In the genomic region with DNA sequence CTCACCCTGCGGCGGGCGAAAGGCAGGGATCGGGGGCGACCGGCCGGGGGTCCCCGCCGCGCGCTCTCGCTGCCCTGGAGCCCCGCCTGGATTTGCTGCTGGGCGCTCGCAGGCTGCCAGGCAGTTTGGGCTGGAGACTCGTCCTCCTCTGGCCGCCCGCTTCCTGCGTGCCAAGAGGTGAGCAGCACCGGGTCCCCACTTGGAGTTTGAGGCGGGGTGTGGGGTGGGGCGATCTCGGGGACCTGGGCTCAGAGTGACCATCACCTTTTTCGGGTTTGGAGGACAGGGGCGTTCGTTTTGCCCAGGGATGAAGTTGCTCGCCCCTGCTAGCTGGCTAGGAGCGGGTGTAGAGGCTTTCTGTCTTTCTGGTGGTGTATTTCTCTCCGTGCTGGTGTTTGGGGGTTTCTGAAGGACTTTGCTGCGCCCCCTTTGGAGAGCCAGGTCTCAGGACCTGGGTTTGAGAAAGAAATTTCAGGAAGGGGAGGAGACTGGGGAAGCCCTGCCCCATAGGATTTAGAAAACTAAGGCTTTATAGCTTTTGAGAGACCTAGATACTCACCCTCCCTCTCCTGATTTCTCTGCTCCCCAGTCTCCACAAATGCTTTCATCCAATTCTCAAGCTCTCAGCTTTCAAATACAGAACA, we compare ENCODE assay signal across 8 mouse cellular contexts. TPM values are rescaled to one million over a fixed set of nuclear protein-coding genes. Genes with fewer than 3 reads are reported as not detected.
DNase-seq lines count a peak whose midpoint lies in the region; ATAC-seq lines count a peak whose summit lies in the region.

No protein-coding gene starts in this region.

- H3K4me3 ChIP-seq in heart, embryonic 11.5 days (ENCODE audit: low read depth, low read length), result peak overlapping the region; percentile 59
- peak overlapping the region; percentile 79 for H3K4me3 ChIP-seq in hindbrain, embryonic 16.5 days (ENCODE audit: low read length)
- peak overlapping the region; percentile 51 for H3K4me3 ChIP-seq in midbrain, embryonic 11.5 days (ENCODE audit: low read depth, low read length)

- peak overlapping the region; percentile 54 for H3K9ac ChIP-seq in heart, embryonic 11.5 days (ENCODE audit: low read depth, low read length)
- peak overlapping the region; percentile 90 for H3K9ac ChIP-seq in hindbrain, embryonic 16.5 days (ENCODE audit: low read depth, low read length)
- H3K9ac ChIP-seq in midbrain, embryonic 11.5 days (ENCODE audit: low read length), result peak overlapping the region; percentile 61

- peak overlapping the region; percentile 68 for H3K4me2 ChIP-seq in heart, embryonic 11.5 days
- H3K4me2 ChIP-seq in hindbrain, embryonic 16.5 days (ENCODE audit: low read length), result peak overlapping the region; percentile 84
- peak overlapping the region; percentile 67 for H3K4me2 ChIP-seq in midbrain, embryonic 11.5 days

- H3K9me3 ChIP-seq in heart, embryonic 11.5 days (replicated peaks; ENCODE audit: control insufficient read depth, low read length), result no peaks in the 10 kb centered on the region; the same call in 1 of the 2 replicates
- no peaks in the 10 kb centered on the region for H3K9me3 ChIP-seq in hindbrain, embryonic 16.5 days (ENCODE audit: control insufficient read depth, low read length)
- no peaks in the 10 kb centered on the region for H3K9me3 ChIP-seq in midbrain, embryonic 11.5 days (ENCODE audit: control insufficient read depth, low read length)

- H3K4me1 ChIP-seq in heart, embryonic 11.5 days (ENCODE audit: control insufficient read depth, insufficient read depth, low read length), result no peaks in the 10 kb centered on the region
- peaks cover 10% of the 10 kb centered on the region for H3K4me1 ChIP-seq in hindbrain, embryonic 16.5 days (ENCODE audit: control insufficient read depth, insufficient read depth, low read depth, low read length)
- H3K4me1 ChIP-seq in midbrain, embryonic 11.5 days (ENCODE audit: control insufficient read depth, insufficient read depth, low read length), result no peaks in the 10 kb centered on the region

- H3K27ac ChIP-seq in heart, embryonic 11.5 days (ENCODE audit: low read depth, low read length), result no peak overlapping the region
- H3K27ac ChIP-seq in hindbrain, embryonic 16.5 days (ENCODE audit: low read depth, low read length), result peak overlapping the region; percentile 97
- peak overlapping the region; percentile 60 for H3K27ac ChIP-seq in midbrain, embryonic 11.5 days (ENCODE audit: low read depth, low read length)

- WGBS in heart, embryonic 11.5 days (ENCODE audit: insufficient replicate concordance), result under 1% methylated on average over 26 of the region's 30 CpGs
- WGBS in hindbrain, embryonic 16.5 days, result 0% methylated on average over 23 of the region's 30 CpGs
- 1% methylated on average over 30 of the region's 30 CpGs for WGBS in midbrain, embryonic 11.5 days

- H3K36me3 ChIP-seq in heart, embryonic 11.5 days (ENCODE audit: control insufficient read depth, insufficient read depth, low read length), result no peaks in the 10 kb centered on the region
- H3K36me3 ChIP-seq in hindbrain, embryonic 16.5 days (ENCODE audit: control insufficient read depth, insufficient read depth, low read length), result no peaks in the 10 kb centered on the region
- H3K36me3 ChIP-seq in midbrain, embryonic 11.5 days (ENCODE audit: control insufficient read depth, insufficient read depth, low read length), result no peaks in the 10 kb centered on the region

- intact Hi-C loops in gastrocnemius, postnatal 36 days (cut with DNase I), result no loop called here

- ATAC-seq in heart, embryonic 11.5 days (replicated peaks; ENCODE audit: insufficient number of reproducible peaks, low FRiP score, low TSS enrichment), result peak; percentile 56
- ATAC-seq in hindbrain, embryonic 16.5 days, result no peak
- peak; percentile 84 for ATAC-seq in midbrain, embryonic 11.5 days (ENCODE audit: low FRiP score)

- peaks cover 3% of the 10 kb centered on the region; the same call in 1 of the 2 replicates for H3K27me3 ChIP-seq in heart, embryonic 11.5 days (ENCODE audit: control insufficient read depth, insufficient read depth, low read length)
- H3K27me3 ChIP-seq in hindbrain, embryonic 16.5 days (replicated peaks; ENCODE audit: control insufficient read depth, insufficient read depth, low read length), result no peaks in the 10 kb centered on the region
- H3K27me3 ChIP-seq in midbrain, embryonic 11.5 days (ENCODE audit: control insufficient read depth, insufficient read depth, low read length), result no peaks in the 10 kb centered on the region

- DNase-seq in heart, adult 8-10 months (ENCODE audit: low spot score), result no peak
- DNase-seq in B cell, adult 2 months, result peak; percentile 17 to 28
- DNase-seq in embryo, embryonic 11 days, result peak; percentile 61
- peak; percentile 97 for DNase-seq in midbrain, embryonic 11.5 days (ENCODE audit: low spot score, missing footprints)
- DNase-seq in natural killer cell, adult 2 months (ENCODE audit: low spot score in 2 of 2), result no peak
- no peak for DNase-seq in gastrocnemius, postnatal 36 days

RNA-seq across cellular contexts. Expression of gene 9330182L06Rik, which starts 0.5 kb away (rescaled TPM):
- 1.9 and 2.4 TPM in 2 replicates for polyA plus RNA-seq in heart, embryonic 11.5 days (2014; fragmentation: Nextera tagmentation; extraction: Ambion mirVana)
- under 1 TPM; 0.14 to 0.35 (median 0.28) TPM for total RNA-seq in heart, adult 8-10 months (2022)
- 21.6 and 27.2 TPM in 2 replicates for polyA plus RNA-seq in hindbrain, embryonic 16.5 days (2015; fragmentation: Nextera tagmentation; extraction: Ambion mirVana)
- polyA plus RNA-seq in midbrain, embryonic 11.5 days (2014; fragmentation: Nextera tagmentation; extraction: Ambion mirVana), result 5.2 and 5.8 TPM in 2 replicates
- total RNA-seq in gastrocnemius, postnatal 36 days (2021), result under 1 TPM in 1 of 2 experiments, not detected in 1; 0.25 TPM

Comparison
In these comparisons a context has a peak if more than half of its experiments do, and no peak if none do; other contexts are left out.
1. DNase-seq: peak in B cell, adult 2 months (2 of 2), embryo, embryonic 11 days (single experiment) and midbrain, embryonic 11.5 days (single experiment); none in heart, adult 8-10 months (single experiment), natural killer cell, adult 2 months (0 of 2) and gastrocnemius, postnatal 36 days (0 of 2).
2. Peak in every context shown above with its lines, with median percentiles within 50 percentile points of each other: H3K4me2 ChIP-seq, H3K4me3 ChIP-seq and H3K9ac ChIP-seq.